10 mouse cellular contexts compared by ENCODE assay signal in genomic region chr2:120185527-120186276, GRCm38 (mm10). TPM values are rescaled to one million over a fixed set of nuclear protein-coding genes. Genes with fewer than 3 reads are reported as not detected.
DNase-seq lines count a peak whose midpoint lies in the region; ATAC-seq and TF ChIP-seq lines count a peak whose summit lies in the region.
"Had no signal": no experiment of that assay in that cellular context is flagged by ENCODE, and none has a peak within 500 bp of the region (broad histone marks: within the 10 kb centered on the region; RNA-seq: fewer than 3 reads in every experiment).

No protein-coding gene starts in this region.

- WGBS in intestine, postnatal 0 days, result 82% methylated on average over 6 of the region's 6 CpGs
- 79% methylated on average over 6 of the region's 6 CpGs for WGBS in intestine, embryonic 16.5 days

- no peak overlapping the region for H3K4me3 ChIP-seq in intestine, postnatal 0 days (ENCODE audit: low read depth, low read length)
- no peak overlapping the region for H3K4me3 ChIP-seq in intestine, embryonic 16.5 days (ENCODE audit: low read length)
- H3K4me3 ChIP-seq: heart, embryonic 15.5 days had no signal

- H3K9ac ChIP-seq in intestine, postnatal 0 days (ENCODE audit: low read depth, low read length), result no peak overlapping the region
- H3K9ac ChIP-seq in intestine, embryonic 16.5 days (ENCODE audit: low read depth, low read length), result no peak overlapping the region
- H3K9ac ChIP-seq: heart, embryonic 15.5 days had no signal

- no peak overlapping the region for H3K27ac ChIP-seq in intestine, postnatal 0 days (ENCODE audit: low read depth, low read length)
- no peak overlapping the region for H3K27ac ChIP-seq in intestine, embryonic 16.5 days (ENCODE audit: low read length)
- H3K27ac ChIP-seq: heart, embryonic 15.5 days had no signal

- H3K9me3 ChIP-seq in intestine, postnatal 0 days (ENCODE audit: control insufficient read depth), result no peaks in the 10 kb centered on the region
- H3K9me3 ChIP-seq in intestine, embryonic 16.5 days (ENCODE audit: control insufficient read depth, low read length), result no peaks in the 10 kb centered on the region
- H3K9me3 ChIP-seq: heart, embryonic 15.5 days had no signal

- no peaks in the 10 kb centered on the region for H3K4me1 ChIP-seq in intestine, postnatal 0 days (replicated peaks; ENCODE audit: control insufficient read depth, insufficient read depth, low read length)
- no peaks in the 10 kb centered on the region for H3K4me1 ChIP-seq in intestine, embryonic 16.5 days (ENCODE audit: control insufficient read depth, insufficient read depth, low read length)
- H3K4me1 ChIP-seq: heart, embryonic 15.5 days had no signal

- H3K36me3 ChIP-seq in intestine, postnatal 0 days (ENCODE audit: control insufficient read depth, insufficient read depth), result no peaks in the 10 kb centered on the region
- H3K36me3 ChIP-seq in intestine, embryonic 16.5 days (ENCODE audit: control insufficient read depth, insufficient read depth, low read length), result no peaks in the 10 kb centered on the region
- H3K36me3 ChIP-seq: heart, embryonic 15.5 days had no signal

- DNase-seq in adrenal gland, postnatal 36 days, result peak; percentile 18 to 21
- DNase-seq in adrenal gland, adult 18-20 months (ENCODE audit: low spot score in 2 of 2), result no peak
- DNase-seq in A20 (ENCODE audit: low read depth, low spot score), result peak; percentile 10
- peak; percentile 14 for DNase-seq in embryo, embryonic 11 days
- DNase-seq in right cerebral cortex, adult 18-20 months, result no peak
- DNase-seq in frontal cortex, postnatal 36 days (ENCODE audit: low spot score in 2 of 2), result no peak

- no peak for ATAC-seq in intestine, postnatal 0 days
- no peak for ATAC-seq in intestine, embryonic 16.5 days

- no peaks in the 10 kb centered on the region for H3K27me3 ChIP-seq in intestine, postnatal 0 days (replicated peaks; ENCODE audit: control insufficient read depth, insufficient read depth, low read length)
- H3K27me3 ChIP-seq in intestine, embryonic 16.5 days (replicated peaks; ENCODE audit: control insufficient read depth, insufficient read depth, low read length), result no peaks in the 10 kb centered on the region
- H3K27me3 ChIP-seq: heart, embryonic 15.5 days had no signal

- no peak overlapping the region for H3K4me2 ChIP-seq in intestine, postnatal 0 days (replicated peaks; ENCODE audit: low read depth)
- no peak overlapping the region for H3K4me2 ChIP-seq in intestine, embryonic 16.5 days (ENCODE audit: low read depth, low read length)
- H3K4me2 ChIP-seq: heart, embryonic 15.5 days had no signal

- TF ChIP-seq CTCF in intestine, postnatal 0 days (IDR thresholded peaks at IDR 0.05; ENCODE audit: low read depth), result peak; percentile 75

RNA-seq across cellular contexts. Expression of gene Ehd4, which starts 31.3 kb away (rescaled TPM):
- total RNA-seq in adrenal gland, postnatal 36 days (2021), result 10 to 100 TPM; 44.5 to 48.7 TPM
- total RNA-seq in adrenal gland, adult 18-20 months (2021), result 10 to 100 TPM; 34.4 to 39.2 TPM
- polyA plus RNA-seq in intestine, postnatal 0 days (2015; fragmentation: Nextera tagmentation; extraction: Ambion mirVana), result 70.0 and 74.9 TPM in 2 replicates
- polyA plus RNA-seq in intestine, embryonic 16.5 days (2015; fragmentation: Nextera tagmentation; extraction: Ambion mirVana), result 46.0 and 51.7 TPM in 2 replicates

RNA-seq across cellular contexts. Expression of gene Pla2g4e, which starts 59.4 kb away (rescaled TPM):
- under 1 TPM; 0.13 to 0.20 TPM for total RNA-seq in adrenal gland, postnatal 36 days (2021)
- total RNA-seq in adrenal gland, adult 18-20 months (2021), result under 1 TPM; 0.36 to 0.38 TPM
- 0.08 and 0.14 TPM in 2 replicates for polyA plus RNA-seq in intestine, postnatal 0 days (2015; fragmentation: Nextera tagmentation; extraction: Ambion mirVana)
- 0.02 TPM in 2 replicates for polyA plus RNA-seq in intestine, embryonic 16.5 days (2015; fragmentation: Nextera tagmentation; extraction: Ambion mirVana)
- total RNA-seq: neutrophil, adult 5-6 weeks had no signal

Comparison
In these comparisons a context has a peak if more than half of its experiments do, and no peak if none do; other contexts are left out.
1. DNase-seq: peak in adrenal gland, postnatal 36 days (2 of 2), A20 (single experiment) and embryo, embryonic 11 days (single experiment); none in adrenal gland, adult 18-20 months (0 of 2), right cerebral cortex, adult 18-20 months (single experiment) and frontal cortex, postnatal 36 days (0 of 2).